Mouse (Mus musculus) CD4-positive, CD25-positive, alpha-beta regulatory T cell, adult 9 weeks (primary cell): ENCODE results near the gene Oat. TPM values are rescaled to one million over a fixed set of nuclear protein-coding genes. Genes with fewer than 3 reads are reported as not detected.

ENCODE experiments used
- polyA plus RNA-seq: library from polyadenylated mRNA; unstranded; fragments of 100-300 nt; shearing (Covaris generic); gene quantifications from one replicate; pipeline ENCODE4 v1.2.1, GENCODE M21; 2017

Gene Oat
- polyA plus RNA-seq: 98.8 TPM

GRCm38 (mm10) chr7:132576116-132576650 lies at the start of gene Oat:
Gene Oat, minus strand, starts transcription at chr7:132576398.

DNA sequence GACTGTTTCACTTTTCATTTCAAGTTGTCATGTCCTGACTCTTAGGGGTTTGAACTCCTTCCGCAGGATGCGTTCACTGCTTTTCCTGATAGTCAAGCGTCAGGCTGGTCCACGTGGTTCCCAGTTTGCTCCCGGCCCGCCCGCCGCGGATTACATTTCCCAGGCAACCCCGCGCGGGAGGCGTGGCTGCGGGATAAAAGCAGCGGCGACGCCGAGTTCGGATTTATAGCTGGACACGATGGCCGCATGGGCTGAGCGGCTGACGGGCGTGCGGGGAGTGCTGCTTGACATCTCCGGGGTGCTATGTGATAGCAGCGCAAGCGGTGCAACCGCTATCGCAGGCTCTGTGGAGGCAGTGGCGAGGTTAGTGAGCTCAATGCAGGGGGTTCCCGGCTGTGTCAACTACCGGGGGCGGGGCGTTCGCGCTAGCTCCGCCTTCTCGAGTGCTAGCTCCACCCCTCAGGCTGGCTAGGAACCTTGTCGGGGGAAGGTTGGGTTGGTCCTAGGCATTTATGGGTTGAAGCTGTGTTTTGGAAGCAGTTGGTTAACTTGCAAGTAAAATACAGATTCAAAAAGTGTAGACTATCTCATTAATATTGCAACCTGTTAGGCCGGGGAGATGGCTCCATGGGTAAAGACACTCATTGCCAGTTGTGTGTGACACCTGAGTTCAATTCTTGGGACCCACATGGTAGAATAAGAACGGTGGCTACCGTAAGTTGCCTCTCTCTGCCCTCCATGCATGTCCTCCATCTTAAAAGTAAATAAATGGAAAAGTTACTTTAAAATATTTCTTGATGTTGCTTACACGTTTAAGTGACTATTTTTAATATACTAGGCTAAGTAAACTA lies 34.5 kb upstream of the Oat start, which contains the start of gene Lhpp:
TSS of gene Lhpp (plus strand) at position 171 of the 851 bp plus-strand sequence.

GRCm38 (mm10) chr7:132599071-132599975 lies 23.1 kb upstream of the Oat start, which contains the start of gene Nkx1-2:
Gene Nkx1-2, minus strand, starts transcription at chr7:132599637.

Other genes with a start within 250 kb of the Oat start
- gene Nkx1-2, start 23.2 kb upstream of the Oat start, polyA plus RNA-seq: not detected
- 3.9 TPM for gene Lhpp, start 34.2 kb upstream of the Oat start, polyA plus RNA-seq
- 99.3 TPM for gene Fam53b, start 237.5 kb upstream of the Oat start, polyA plus RNA-seq